Mouse (Mus musculus) lung, adult 2 months (tissue): ENCODE measurements around the gene Zfp871. TPM values are rescaled to one million over a fixed set of nuclear protein-coding genes. Genes with fewer than 3 reads are reported as not detected.
A peak's percentile ranks its signal among the peaks of the same experiment; 100 is the strongest.

Experiments used
- DNase-seq: peaks from one replicate; pipeline ENCODE4 v3.0.0; 2022
- H3K4me1 ChIP-seq: fragments of 200-500 bp; 2 replicates; pipeline ENCODE4 v1.6.1; 2011; ENCODE audit warnings: low read length; ENCODE audit not compliant: control insufficient read depth, insufficient read depth
- H3K4me3 ChIP-seq: fragments of 200-500 bp; replicated peaks from 2 replicates; pipeline ENCODE3; 2011; ENCODE audit warnings: low read depth, mild to moderate bottlenecking, control low read depth, low read length; ENCODE audit errors: extremely low read depth
- CTCF ChIP-seq: fragments of 200-500 bp; IDR thresholded peaks from 2 replicates; pipeline ENCODE4 v1.5.1; 2011; ENCODE audit warnings: mild to moderate bottlenecking, low read length, control low read depth; ENCODE audit not compliant: insufficient read depth
- POLR2A ChIP-seq: fragments of 200-500 bp; IDR thresholded peaks from 2 replicates; pipeline ENCODE4 v1.6.1; 2011; ENCODE audit warnings: low read depth, mild to moderate bottlenecking, control low read depth, low read length, borderline replicate concordance; ENCODE audit errors: extremely low read depth
- WGBS: fragments of 180-500 bp; shearing (Covaris S2); methylation state at CpG from one replicate; pipeline ENCODE4 v1.1.7; 2018; 5-methylcytosine and 5-hydroxymethylcytosine counted together
- polyA plus RNA-seq: library from polyadenylated mRNA; depleted of rRNA; stranded (reverse); fragments of >200 nt; gene quantifications from 2 replicates; pipeline ENCODE4 v1.2.3, GENCODE M21; 2012

The Zfp871 gene
- polyA plus RNA-seq, 1 experiment, result 13.8 TPM

DNA sequence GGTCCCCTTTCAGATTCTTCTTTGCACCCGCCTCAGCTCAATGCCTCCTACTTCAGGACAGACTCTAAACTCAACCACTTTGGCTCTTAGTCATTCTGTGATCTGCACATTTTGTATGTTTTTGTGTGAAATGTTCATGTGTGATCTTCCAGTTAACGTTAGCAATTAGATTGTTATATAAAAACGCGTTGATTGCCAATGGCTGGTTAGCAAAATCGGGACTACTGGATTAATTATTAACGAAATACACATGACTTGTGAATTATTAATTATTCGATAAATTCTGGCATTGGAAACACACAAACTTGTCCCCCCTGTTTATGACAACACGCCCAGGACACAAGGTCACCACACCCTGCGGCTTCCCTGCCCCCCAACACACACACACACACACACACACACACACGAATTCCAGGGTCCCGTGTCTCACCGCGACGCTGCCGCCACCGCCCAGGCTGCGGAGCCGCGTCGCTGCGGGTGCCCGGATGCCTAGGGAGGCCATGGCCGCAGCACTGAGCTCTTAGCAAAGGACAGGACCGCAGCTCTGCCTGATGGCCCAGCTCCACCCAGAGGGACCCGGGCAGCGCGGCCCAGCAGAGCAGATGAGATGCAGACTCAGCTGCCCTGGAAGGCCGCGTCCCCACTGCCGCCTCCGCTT lies 522 bp downstream of the Zfp871 start:
- peaks cover 20% of the 10 kb centered on the region for H3K4me1 ChIP-seq
- WGBS, result 1% methylated on average over 31 of the region's 31 CpGs
- H3K4me3 ChIP-seq, result peak overlapping the region; percentile 73
- DNase-seq, result no peak
- no peak for TF ChIP-seq POLR2A
- no peak for TF ChIP-seq CTCF

DNA sequence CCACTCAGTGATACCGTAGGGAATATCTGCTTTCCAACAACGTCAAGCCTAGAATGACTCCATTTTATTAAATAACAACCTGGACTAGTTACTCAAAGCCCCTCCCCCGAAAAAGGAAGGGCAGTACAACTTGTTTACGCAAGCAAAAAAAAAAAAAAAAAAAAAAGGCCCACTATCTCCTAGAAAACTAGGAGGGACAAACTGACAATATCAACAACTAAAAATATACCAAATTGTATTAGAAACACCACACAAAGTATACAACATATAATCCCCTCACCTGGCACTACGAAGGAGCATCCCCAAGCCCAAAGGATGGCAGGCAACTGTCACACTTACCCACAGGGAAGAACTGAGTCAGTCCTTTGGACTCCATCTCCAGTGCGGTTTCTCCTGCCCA lies 1.1 kb downstream of the Zfp871 start:
- no peak for TF ChIP-seq POLR2A
- peak overlapping the region; percentile 59 for H3K4me3 ChIP-seq
- no peak for DNase-seq
- 36% methylated on average over 6 of the region's 6 CpGs for WGBS
- H3K4me1 ChIP-seq, result peaks cover 20% of the 10 kb centered on the region

DNA sequence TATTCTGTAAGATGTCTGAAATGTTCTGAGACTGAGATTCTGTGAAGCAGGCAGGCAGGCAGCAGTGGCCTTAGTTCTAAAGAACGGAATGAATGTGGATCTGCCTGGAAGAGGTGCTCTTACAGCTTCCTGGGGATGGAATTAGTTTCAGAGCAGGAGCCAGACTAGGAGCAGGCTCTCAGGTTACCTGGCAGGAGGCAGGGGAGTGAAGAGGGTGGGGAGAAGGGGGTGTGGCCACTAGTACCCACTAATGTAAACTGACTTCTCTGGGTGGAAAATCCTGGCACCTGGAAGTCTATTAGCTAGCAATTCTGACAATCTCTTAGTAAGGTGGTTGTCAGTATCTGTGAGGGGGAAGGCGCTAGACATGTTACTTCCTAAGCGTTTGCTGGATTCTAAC lies 2.4 kb downstream of the Zfp871 start:
- no peak for DNase-seq
- Histone ChIP-seq H3K4me3 (no peak overlapping the region), H3K4me1 (peaks cover 20% of the 10 kb centered on the region)
- 76% methylated on average over 3 of the region's 3 CpGs for WGBS
- TF ChIP-seq POLR2A (no peak), CTCF (no peak)

DNA sequence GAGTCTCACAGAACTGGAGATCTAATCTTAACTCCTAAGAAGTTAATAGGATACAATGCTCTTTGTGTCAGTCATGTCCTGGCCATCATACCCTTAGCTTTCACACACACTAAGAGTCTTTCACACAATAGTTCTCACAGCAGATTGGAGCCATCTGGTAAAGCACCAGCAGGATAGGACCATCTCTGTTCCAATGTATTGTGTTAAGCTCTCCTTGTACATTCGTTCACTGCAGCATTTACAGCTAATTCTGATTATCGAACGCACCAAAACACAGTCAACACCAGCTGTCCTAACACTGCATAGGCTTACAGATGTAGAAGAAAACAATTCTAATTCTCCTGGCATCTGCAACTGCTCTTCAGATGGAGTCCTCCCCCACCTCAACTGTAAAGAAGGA lies 10.5 kb downstream of the Zfp871 start:
- 92% methylated on average over 3 of the region's 3 CpGs for WGBS
- no peak overlapping the region for H3K4me3 ChIP-seq
- H3K4me1 ChIP-seq, result peaks cover 2% of the 10 kb centered on the region
- no peak for DNase-seq
- no peak for TF ChIP-seq POLR2A
- TF ChIP-seq CTCF, result no peak

DNA sequence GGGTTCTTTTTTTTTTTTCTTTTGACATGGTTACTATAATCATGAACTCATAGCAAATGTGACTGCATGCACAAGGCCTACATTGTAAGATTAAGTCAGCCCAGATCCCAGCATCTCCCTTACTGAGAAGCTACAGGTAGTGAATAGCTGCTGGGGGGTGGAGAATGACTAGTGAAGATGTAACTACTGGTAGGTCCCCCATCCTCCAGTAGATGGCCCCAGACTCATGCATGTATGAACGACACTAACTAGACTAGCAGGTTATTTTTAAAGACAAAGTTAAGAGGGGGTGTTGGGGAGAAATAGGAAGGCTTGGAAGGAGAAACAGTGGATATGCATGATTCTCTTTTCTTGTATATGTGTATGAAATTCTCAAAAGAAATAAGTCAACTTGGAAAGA lies 16.9 kb downstream of the Zfp871 start:
- WGBS, result 63% methylated on average over 1 of the region's 1 CpGs
- DNase-seq, result no peak
- Histone ChIP-seq H3K4me3 (no peak overlapping the region), H3K4me1 (no peaks in the 10 kb centered on the region; the same call in 1 of the 2 replicates)
- TF ChIP-seq CTCF (no peak), POLR2A (no peak)

DNA sequence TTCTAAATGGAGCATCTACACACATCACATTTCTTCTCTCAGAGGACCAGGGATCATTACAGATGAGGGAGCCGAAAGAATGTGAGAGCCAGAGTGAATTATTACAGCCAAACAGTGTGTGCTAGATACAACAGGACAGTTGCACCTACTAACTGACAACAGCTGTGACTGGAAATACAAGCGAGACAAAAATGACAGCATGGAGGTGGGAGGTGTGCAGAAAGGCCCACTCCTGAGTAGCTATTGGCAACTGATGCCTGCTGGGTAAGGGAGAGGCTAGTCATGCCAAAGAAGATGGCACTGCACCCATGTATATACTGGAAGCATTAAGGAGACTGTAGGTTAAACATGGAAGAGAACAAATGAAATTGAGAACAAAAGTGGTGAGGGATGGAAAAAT lies 21.7 kb downstream of the Zfp871 start:
- H3K4me3 ChIP-seq, result no peak overlapping the region
- H3K4me1 ChIP-seq, result no peaks in the 10 kb centered on the region
- 97% methylated on average over 2 of the region's 2 CpGs for WGBS
- no peak for TF ChIP-seq POLR2A
- TF ChIP-seq CTCF, result no peak
- no peak for DNase-seq

DNA sequence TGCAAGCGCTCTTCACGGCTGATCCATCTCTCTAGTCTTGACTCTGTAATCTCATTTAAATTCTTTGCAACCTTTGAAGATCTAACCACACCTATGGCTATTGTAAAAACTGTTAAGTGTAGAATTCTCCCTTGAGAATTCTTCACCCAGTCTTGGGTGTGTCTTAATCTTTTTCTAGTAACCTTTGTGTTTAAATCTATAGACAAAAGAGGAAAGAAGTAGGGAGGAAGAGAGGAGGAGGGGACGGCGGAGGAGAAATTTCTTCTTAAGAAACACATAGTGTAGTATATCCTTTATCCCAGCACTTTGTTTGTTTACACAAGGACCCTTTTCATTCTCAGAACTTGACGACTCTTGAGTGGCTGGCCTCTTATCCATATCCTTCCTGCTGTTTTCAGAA lies 30.8 kb downstream of the Zfp871 start:
- no peak for DNase-seq
- no peaks in the 10 kb centered on the region for H3K4me1 ChIP-seq
- H3K4me3 ChIP-seq, result no peak overlapping the region
- WGBS, result 41% methylated on average over 5 of the region's 5 CpGs
- TF ChIP-seq CTCF (no peak), POLR2A (no peak)

DNA sequence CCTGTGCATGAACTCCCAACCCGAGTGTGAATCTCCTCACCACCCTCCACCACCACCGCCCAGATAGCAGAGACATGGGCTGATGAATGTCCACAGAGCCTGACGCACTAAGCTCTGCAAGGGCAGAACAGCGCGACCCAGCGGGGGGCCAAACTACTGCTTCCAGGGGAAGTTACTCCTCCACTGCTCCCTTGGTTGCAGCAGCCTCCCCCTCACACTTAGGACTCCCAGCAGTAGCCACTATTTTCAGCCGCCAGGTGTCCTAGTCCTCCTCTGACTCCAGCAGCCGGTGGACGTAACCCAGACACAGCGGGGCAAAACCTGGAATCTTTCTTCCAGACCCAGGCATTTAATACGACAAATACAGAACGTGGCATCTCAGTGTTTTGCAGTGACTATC lies 34.5 kb downstream of the Zfp871 start:
- TF ChIP-seq CTCF (peak; percentile 29; the same call in 1 of the 2 replicates), POLR2A (no peak)
- 21% methylated on average over 12 of the region's 12 CpGs for WGBS
- H3K4me1 ChIP-seq, result no peaks in the 10 kb centered on the region
- DNase-seq, result no peak
- H3K4me3 ChIP-seq, result no peak overlapping the region

DNA sequence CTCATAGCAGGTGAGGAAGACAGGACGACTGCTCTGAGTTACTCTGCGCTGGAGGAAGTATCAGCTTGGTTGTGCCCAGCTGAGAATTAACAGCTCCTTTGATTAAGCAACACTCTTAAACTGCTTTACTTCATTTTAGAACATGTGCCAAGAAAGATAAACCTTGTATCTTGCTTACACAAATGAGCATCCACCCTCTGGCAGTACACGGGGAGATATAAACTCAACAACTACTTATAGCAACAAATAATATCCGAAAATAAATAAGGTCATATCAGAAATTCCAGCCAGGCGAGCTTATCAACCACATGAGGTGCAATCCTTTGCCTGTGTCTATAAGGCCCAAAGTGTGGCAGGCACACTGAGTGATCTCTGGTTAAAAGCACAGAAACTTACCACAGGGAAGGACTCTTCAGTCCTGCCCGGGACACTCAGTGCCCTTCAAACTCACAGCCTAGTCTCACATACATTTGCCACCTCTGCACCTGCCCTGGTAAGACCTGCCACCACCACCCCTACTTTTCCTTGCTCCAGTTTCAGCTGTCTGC lies 35.2 kb downstream of the Zfp871 start:
- no peaks in the 10 kb centered on the region for H3K4me1 ChIP-seq
- DNase-seq, result no peak
- H3K4me3 ChIP-seq, result no peak overlapping the region
- WGBS, result 50% methylated on average over 6 of the region's 6 CpGs
- no peak for TF ChIP-seq POLR2A
- no peak for TF ChIP-seq CTCF

DNA sequence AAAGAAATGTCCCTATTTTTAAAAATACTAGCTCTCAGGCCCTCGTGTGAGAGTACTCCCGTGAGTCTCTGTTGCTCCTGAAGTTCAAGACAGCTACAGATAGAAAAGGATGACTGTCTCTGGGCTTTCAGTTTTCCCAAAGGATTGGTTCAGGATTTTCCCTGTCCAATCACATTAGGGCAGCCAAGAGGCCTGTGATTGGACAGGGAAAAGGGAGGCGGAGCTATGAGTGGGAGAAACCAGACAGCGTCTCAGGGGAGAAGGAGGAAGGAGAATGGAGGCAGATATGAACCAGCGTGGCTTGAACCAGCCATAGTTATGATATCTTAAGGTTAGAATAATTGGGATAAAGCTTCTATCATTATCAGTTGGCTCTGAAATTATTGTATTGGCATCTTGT lies 37.5 kb downstream of the Zfp871 start:
- 38% methylated on average over 5 of the region's 5 CpGs for WGBS
- TF ChIP-seq POLR2A, result no peak
- TF ChIP-seq CTCF, result no peak
- Histone ChIP-seq H3K4me3 (no peak overlapping the region), H3K4me1 (no peaks in the 10 kb centered on the region)
- DNase-seq, result no peak
